Mouse (Mus musculus) thymus, adult 18-20 months (tissue): ENCODE measurements around the gene Gm6525.

Experiments
- DNase-seq, 2 experiments: peaks; one replicate each; pipeline ENCODE4 v3.0.0; 2022; ENCODE audit warnings: mixed read lengths in 2 of 2

Gene Gm6525

DNA sequence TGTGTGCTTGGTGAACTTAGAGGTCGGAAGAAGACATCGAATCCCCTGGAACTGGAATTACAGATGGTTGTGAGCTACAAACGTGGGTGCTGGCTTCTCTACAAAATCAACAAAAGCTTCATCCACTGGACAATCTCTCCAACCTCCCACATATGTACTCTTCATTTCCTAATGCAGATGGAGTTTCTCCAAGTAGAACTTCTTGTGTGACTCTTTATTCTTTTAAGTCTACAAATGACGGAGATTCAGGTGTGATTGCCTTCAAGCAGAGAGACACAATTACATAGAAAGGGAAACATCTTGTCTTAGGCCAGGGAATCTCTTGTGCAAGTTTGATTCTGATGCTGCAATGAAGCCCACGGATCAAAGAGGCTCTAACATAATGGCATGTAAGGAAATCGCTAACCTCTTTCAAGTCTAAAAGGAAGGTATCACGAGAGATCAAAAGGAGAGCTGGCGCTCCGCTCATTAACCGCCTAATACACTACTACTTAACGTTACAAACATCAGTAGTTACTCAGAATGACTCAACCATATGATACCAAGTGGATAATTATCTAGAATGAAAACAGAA, at the start of gene Gm6525:
Gene Gm6525 (plus strand): TSS at position 524 of the 574 bp plus-strand sequence.
- DNase-seq: no peak

DNA sequence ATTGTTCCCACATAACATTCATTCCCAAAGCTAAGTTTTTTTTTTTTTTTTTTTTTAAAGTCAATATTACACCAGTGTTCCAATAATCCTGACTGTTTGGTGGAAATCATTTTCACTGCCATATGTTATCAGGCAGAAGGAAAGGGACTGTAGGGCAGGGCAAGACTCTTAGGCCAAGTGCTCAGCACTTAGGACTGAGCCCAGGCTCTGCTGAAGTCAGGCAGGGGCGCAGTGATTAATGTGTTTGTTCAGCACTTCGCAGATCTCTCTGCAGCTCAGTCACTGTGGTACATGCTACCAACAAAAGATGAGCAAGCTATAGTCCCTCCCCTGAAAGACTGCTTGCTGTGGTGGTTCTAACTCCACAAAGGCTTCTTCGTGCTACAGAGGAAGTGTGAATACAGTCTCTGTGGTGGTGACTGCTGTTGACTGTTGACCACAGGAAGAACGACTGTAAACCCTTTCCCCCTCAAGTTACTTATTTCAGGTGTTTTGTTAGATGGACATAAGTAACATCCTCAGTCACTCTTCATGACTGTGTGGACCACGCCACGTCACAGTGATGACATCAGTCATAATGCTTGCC, 48.1 kb upstream of the Gm6525 start:
- DNase-seq: no peak

DNA sequence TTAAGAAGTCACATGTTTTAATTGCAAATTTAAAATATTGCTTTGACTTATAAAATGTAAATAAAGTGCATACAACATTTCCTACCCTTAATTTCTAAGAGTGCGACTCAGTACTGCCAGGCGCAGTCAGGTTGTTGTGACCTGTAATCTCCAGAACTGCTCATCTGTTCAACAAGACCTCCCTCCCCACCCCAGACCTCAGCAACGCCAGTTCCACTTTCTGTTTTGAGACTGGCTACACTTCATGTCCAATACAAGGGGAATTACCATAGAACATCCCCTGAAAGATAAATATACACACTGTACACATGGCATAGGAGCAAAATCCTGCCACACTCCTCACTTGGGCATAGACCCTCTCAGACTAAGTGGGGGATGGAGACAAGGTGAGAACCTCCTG, 47.2 kb upstream of the Gm6525 start:
- DNase-seq: no peak

DNA sequence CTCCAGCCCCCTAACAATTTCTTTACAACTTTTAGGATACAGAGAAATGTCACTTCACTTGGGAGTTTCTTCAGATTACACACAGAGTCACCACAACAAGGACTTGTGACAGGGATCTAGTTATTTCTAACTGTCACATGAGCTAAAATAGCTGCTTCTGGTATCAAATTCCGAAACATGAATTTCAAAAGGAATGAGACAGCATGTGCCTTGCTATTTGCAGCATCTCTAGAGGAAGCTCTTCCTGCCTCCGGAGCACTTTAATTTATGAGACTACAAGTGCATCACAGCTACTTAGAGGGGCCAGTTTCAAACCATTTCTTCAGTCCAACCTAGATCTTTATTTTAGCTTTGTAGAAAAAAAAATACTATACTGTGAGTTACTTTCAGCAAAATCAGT, 46.5 kb upstream of the Gm6525 start:
- DNase-seq: no peak

DNA sequence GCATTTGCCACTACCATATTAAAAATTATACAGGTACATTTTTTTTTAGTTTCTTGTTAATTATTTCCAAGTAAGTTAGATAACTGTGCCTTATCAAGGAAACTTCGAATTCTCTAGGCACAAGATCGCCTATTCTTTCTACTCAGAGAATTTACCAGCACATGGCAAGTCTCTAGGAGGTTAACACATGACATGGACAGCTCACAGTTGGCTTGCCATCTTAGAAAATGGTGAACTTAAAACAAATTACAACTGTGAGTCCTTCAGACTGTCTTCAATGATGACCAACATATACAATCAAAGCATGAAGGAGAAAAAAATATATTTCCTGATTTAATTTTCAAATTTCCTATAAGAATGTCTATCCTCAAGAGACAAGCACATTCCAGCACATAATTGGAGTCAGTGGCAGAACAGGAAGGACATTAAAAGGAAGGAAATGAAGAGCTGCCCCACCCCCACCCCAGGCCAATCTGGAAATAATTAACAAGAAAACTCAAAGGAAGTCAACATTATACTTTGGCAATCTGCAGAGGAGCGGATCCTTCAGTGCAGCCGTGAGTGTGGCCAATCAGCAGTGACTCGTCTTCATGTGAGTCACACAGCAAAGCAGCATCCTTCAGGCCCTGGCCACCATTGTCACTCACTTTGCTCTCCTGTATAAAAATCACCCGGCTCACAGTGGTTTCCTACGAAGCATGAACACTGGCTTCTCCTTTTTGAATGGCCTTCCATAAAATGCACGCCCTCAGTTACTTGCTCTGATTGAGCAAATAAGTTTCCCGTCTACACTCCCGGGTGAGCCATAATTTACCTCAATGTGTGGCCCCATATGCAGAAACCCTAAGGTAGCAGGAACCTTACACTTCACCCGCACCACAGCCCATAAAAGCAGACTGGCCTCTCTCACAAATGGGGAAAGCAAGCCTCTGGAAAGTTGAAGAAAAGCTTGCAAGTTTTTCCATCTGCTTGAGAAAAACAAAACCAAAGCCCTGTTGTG, 44.7 kb upstream of the Gm6525 start:
- DNase-seq: no peak

DNA sequence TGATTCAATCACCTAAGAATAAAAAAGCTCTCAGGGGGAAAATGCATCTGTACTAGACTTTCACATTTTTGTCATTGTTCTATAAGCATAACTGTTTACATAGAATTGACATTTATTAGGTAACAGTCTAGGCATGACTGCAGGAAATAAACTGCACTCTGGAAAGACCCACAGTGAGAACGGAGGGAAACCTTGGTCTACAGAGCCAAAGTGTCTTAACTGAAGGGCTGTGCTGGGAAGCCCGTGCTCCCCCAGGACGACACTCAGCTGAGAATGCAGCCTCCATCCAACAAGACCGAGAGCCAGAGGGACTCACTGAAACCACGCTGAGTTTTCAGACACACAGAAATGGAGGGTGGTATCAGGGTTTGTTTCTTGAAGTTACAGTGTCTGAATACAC, 43.1 kb upstream of the Gm6525 start:
- no peak for DNase-seq

DNA sequence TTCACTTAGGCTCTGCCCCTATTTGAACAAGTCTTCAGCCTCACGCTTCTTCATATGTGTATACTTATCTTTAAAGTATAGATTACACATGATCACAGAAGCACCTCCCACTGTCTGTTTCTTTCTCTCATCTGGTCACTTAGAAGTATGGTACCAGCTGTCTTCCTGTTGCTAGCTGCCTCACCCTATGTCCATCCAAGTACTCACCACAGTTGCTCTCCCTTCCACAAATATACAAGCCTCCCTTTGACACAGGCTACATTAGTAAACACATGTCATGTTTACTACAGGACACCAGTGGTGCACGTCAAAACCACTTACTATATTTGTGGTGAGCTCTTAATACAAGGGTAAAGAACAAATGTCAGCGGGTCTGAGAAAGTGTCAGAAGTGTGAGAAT, 42.5 kb upstream of the Gm6525 start:
- DNase-seq: no peak

DNA sequence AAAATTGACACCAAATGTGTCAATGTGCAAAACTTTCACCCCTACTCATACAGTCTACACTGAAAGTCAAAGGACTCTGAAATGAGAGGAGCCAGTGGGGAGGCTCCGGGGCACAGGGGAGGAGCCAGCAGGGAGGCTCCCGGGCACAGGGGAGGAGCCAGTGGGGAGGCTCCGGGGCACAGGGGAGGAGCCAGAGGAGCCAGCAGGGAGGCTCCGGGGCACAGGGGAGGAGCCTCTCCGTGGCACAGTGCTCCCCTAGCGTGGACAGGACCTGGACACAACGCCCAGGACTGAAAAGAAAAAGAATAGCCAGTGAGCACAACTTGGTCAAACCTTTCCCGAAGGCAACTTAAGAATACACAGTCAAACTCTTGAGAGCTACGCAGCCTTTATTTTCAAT, 38.5 kb upstream of the Gm6525 start:
- peak in 1 of 2 experiments; percentile 6 for DNase-seq

DNA sequence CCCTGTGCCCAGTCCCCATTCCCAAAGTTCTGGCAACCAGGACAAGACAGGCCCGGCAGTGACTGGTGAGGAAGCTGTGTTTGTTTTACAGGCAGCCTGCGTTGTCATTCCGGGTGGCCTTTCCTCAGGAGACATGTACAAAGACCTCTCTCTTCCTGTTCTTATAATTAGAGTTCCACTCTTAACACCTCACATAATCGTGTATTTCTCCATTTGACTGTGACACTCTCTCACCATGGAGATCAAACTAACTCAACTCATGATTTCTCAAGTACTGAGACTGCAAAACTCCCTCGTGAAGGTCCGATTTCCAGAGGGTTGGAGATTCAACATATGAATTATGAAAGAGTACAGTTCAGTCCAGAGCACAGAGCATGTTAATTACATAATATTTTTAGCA, 38.0 kb upstream of the Gm6525 start:
- no peak for DNase-seq

DNA sequence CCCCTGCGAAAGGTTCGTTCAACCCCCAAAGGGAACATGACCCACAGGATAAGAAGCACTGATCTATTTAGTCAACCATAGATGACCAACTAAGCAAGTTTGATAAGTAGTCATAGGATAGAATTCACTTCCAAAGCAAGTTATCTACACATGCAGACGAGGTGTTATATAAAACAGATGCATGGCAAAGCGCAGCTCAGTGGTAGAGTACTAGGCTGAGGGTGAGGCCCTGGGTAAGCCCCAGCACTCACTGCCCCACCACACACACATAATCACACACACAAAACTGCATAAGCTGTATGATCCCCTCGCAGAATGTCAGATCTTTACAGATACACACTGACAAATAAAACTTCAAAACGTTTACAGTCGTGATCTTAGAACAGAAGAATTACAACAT, 37.4 kb upstream of the Gm6525 start:
- no peak for DNase-seq

DNA sequence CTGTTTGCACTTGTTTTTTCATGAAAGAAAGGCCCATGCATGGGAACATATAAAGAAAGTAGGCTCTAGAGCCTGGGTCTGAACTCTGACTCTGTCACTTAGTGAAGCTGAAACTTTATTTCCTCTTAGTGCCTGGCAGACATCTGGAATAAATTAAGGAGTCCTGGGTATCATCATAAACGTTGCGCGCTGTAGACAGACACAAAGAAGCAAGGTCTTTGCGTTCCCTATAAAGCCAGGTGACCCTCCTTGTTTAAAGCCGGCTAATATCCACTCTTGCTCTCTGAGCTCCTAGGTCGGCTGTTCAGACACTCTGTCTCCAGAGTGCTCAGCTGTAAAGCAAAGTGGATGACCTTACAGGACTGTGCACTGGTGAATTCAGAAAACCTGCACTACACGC, 33.0 kb upstream of the Gm6525 start:
- DNase-seq: no peak

DNA sequence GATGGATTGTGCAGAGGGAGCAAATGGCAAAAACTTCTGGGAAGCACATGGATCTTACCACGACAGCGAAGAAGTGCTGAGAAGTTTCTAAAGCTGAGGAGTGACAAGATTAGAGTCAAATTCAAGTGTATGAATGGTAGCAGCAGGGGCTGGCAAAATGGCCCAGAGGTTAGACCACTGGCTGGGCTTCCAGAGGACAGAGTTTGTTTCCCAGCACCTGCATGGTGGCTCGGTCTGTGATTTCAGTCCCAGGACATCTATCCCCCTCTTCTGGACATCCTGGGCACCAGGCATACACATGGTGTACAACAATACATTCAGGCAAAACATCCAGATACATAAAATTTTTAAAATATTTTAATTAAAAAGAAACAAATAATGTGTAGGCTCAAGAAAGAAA, 24.1 kb upstream of the Gm6525 start:
- DNase-seq: no peak

DNA sequence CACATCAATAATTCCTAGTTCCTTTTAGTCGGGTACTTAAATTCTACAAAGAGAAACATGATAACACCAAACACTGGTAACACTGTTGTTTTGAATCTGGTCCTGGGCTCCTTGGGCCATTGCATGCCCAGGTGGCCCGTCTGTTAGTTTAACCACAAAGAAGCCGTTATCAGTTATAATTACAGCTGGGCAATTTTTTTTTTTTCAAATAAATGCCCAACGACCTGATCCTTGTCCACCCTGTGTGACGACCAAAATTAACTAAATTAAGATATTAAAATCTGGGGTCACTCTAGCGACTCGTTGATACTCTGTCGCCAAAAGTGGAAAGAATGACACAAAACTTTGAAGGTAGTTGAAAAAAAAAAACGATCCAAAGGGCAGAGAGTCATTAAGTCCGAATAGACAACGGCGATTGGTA, 19.2 kb upstream of the Gm6525 start:
- no peak for DNase-seq

DNA sequence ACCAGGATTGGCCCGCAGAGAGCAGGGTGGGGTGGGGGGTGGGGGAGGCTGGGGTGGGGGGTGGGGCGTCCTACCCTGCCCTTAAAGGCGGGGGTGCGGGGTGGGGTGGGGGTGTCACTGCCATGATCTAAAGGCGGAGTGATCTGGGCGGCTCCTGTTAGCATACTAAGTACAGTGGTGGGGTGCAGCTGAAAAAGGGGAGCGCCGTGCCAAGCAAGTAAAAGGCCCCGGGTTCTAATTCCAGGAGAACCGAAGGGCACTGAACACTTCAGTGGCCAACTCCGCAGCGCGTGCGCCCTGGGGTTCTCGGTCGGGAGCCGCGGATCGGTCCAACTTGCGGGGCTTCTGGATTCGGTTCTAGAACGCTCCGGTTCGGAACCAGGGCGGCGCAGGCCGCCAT, 18.8 kb upstream of the Gm6525 start:
- DNase-seq: no peak

DNA sequence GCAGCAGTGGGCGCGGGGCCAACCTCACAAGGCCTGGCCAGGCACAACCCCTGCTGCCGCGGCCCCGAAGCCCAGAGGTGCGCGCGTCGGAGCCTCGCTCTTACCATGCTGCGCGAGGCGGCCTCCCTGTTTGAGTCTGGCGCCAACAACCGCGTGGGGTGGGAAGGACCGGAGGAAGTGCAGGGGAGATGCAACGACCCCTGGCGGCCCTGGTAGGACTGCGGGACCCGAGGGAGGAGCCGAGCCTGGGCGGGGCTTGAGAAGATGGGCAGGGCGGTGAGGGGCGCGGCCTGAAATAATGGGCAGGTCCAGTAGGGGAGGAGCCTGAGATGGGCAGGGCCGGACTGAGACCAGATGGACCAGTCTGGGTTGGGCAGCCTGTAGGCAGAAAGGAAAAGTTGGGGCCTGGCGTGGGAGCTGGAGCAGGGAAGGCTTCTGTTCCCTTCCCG, 18.3 kb upstream of the Gm6525 start, which contains the start of gene Mnd1:
Gene Mnd1 (minus strand): TSS at position 229 of the 449 bp plus-strand sequence.
- peak; percentile 91 to 92 for DNase-seq

DNA sequence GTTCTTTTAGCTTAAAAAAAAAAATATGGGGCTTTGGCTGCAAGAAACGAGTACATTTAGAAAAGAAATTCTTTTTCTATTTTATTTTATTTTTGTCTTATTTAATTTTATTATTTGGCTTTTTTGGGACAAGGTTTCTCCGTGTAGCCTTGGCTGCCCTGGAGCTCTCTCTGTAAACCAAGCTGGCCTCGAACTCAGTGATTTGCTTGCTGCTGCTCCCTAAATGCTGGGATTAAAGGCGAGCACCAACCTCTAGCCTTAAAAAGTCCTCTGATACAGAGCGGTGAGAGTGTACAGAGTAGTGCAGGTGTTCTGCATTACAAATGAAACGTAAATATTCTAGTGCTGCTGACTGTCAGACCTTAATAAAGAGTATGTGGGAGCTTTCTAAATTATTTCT, 17.8 kb upstream of the Gm6525 start:
- no peak for DNase-seq

DNA sequence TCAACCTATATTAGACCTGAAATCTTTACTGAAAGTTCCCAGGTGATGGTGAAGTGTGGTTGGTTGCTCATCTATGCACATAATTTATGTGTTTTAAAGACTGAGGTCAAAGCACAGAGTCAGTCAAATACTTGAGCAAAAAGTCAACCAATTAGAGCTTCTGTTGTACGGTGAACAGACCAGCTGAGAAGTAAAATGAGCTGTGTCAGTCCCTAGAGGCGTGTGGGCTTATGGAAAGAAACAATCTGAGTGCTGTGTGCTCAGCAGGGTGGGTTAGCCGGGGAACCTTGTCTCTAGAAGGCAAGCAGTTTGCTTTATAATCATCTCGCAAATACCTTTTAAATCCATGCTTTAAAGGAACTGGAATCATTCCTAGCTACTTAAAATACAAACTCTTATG, 16.9 kb upstream of the Gm6525 start:
- DNase-seq: no peak

DNA sequence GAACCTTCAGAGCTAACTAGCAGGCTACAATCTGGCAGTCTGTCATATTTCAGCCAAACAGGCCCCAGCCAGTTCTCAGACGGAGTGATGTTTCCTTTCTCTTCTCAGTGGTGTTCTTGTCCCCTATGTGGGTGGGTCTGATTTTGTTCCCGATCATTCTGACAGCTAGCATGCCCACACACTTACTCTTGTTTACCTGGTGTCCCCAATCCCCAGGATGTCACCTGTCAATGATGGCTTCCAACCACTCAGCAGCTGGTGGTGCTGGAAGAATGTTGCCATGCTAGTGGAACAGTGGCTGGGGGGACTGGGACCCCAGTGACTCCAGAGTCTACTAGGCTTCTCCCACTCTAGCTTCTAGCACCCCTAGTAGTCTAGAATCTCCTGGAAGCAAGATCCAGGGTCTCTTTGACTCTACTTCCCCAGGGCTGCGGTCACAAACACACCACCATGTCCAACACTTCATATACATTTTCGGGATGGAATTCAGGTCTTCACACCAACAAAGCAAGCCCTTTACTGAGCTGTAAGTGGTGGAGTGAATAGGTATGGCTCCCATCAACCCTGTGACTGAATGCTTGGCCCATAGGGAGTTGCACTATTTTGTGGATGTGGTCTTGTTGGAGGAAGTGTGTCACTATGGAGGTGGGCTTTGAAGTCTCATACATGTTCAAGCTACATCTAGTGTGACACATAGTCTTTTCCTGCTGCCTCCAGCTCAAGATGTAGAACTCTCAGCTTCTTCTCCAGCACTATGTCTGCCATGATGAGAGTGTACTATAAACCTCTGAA, 16.1 kb upstream of the Gm6525 start:
- no peak for DNase-seq

DNA sequence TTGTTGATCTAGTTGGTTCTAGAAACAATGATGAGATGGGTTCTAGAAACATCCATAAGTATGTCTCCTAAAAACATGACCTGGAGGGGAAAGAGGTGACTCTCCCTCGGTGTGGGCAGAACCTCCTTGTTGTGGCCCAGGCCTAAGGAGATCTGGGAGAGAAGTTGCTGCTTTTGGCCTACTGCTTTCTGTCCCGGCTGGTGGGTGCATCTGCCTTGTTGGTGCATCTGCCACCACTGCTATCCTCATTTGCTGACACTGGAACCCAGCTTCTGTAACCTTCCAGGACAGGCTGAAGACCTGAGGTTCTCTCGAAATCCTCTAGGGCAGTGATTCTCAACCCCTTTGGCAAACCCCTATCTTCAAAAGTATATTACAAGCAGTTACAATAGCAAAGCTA, 8.5 kb upstream of the Gm6525 start:
- DNase-seq: no peak

DNA sequence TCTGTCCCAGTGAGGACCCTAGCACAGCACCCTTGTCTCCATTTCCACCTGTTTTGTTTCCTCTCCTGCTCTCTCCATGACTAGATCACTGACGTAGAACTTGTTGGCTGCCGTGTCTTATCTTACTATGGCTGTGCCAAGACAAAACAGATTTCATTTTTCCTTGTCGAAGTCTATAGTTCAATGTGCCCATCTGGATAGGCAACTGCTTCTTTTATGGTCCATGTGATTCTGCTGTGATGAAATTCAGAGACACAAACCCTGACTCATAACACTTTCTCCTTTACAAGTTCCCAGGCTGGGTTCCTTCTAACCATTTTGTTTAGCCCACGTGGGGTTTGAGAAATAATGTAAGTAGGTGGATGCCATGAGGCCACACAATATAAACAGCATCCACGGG, 7.8 kb upstream of the Gm6525 start:
- DNase-seq: no peak

DNA sequence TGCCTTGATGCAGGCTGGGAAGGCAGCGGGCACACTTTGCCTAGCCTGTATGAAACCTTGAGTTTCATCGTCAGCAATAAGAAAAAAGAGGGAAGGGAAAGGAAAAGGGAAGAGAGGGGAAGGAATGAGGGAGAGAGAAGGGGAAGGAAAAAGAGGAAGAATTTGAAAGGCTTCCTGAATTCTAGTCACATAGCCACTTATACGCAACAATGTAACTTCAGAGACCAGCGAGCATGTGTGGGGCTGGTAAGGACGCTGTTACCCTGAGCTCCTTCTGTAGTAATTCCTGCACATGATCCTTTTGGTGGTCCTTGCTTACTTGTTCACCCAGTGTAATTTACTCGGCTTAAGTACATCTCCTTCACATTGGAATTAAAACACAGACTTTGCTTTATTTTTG, 5.0 kb upstream of the Gm6525 start:
- no peak for DNase-seq

DNA sequence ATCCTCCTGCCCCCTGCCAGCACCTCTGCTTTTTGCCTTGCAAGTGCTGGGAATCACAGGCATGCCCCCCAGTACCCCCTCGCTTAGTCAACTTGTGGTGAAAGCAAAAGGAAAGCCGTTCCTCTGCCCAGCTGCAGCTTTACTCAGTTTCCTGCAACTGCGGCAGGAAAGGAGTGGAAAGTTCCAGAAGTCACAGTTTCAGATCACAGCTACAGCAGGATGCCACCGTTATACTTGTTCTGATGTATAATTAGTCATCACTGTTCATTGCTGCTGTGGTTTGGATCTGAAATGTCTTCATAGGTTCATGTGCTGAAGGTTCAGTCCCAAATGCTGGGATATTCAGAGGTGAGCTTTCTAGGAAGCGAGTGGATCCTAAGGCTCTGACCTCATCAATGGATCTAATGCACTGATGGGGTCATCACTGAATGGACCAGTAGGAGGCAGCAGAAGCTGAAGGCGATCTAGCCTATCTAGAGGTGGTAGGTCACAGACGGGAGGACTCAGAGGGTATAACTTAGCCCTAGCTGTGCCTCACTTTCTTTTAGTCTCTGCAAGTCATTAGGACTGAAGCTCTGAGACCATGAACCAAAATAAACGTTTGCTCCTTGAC, 4.4 kb upstream of the Gm6525 start:
- DNase-seq: no peak

DNA sequence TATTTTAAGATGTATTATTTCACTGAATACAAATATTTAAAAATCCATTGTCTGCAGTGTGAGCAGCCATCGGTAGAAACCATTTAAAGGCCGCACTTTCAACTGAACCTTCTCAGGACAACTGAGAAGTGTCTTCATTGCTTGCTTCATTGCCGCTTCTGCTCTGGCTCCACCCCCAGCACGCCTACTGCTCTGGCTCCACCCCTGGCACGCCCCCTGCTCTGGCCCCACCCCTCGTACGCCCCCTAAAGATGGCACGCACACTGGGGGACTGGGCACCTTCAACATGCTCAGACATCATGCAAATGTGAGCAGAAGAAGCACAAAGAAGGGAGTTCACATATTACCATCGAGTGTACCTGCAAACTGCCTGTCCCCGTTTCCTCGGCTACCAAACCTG, 1.5 kb upstream of the Gm6525 start:
- no peak for DNase-seq
